Mouse (Mus musculus) granulocyte monocyte progenitor cell, adult 5-6 weeks (primary cell): Measurements from ENCODE around the gene Aldh18a1. TPM values are rescaled to one million over a fixed set of nuclear protein-coding genes. Genes with fewer than 3 reads are reported as not detected.

Experiments used
- ATAC-seq: replicated peaks from 2 replicates; pipeline ENCODE4 v1.8.0; 2016; ENCODE audit warnings: mild to moderate bottlenecking, moderate TSS enrichment, inconsistent platforms; ENCODE audit not compliant: poor library complexity, severe bottlenecking
- total RNA-seq, 2 experiments: library from RNA; stranded (forward) in 1 of 2; stranded (reverse) in 1 of 2; fragments of 200-712, 200-1000 nt in 1 of 2; fragments of >200 nt in 1 of 2; fragmentation: Nextera tagmentation in 1 of 2; gene quantifications; 2 replicates each; pipeline ENCODE4 v1.2.3; 2014 to 2017

Gene Aldh18a1
- total RNA-seq, 2 experiments from 2014 or later = 34.4 to 34.7 TPM

GRCm38 (mm10) chr19:40587491-40588292 is 571 bp downstream of the Aldh18a1 start:
- ATAC-seq = no peak

- no peak for ATAC-seq
Observed at GRCm38 (mm10) chr19:40586908-40587307, 1.4 kb downstream of the Aldh18a1 start.

GRCm38 (mm10) chr19:40581662-40582061 is 6.6 kb downstream of the Aldh18a1 start:
- no peak for ATAC-seq

- no peak for ATAC-seq
Observed at GRCm38 (mm10) chr19:40580902-40581301, 7.4 kb downstream of the Aldh18a1 start.

GRCm38 (mm10) chr19:40575438-40575837 is 12.8 kb downstream of the Aldh18a1 start:
- no peak for ATAC-seq

- no peak for ATAC-seq
Observed at GRCm38 (mm10) chr19:40570726-40571125, 17.5 kb downstream of the Aldh18a1 start.

- no peak for ATAC-seq
Observed at GRCm38 (mm10) chr19:40567616-40568015, 20.6 kb downstream of the Aldh18a1 start.

- no peak for ATAC-seq
Observed at GRCm38 (mm10) chr19:40563880-40564645, 24.2 kb downstream of the Aldh18a1 start.

GRCm38 (mm10) chr19:40561521-40561920 is 26.7 kb downstream of the Aldh18a1 start:
- ATAC-seq = peak; percentile 78

GRCm38 (mm10) chr19:40556029-40556428 is 32.2 kb downstream of the Aldh18a1 start:
- ATAC-seq = no peak

GRCm38 (mm10) chr19:40555136-40555535 is 33.1 kb downstream of the Aldh18a1 start:
- no peak for ATAC-seq

GRCm38 (mm10) chr19:40554343-40554742 is 33.9 kb downstream of the Aldh18a1 start:
- no peak for ATAC-seq

- no peak for ATAC-seq
Observed at GRCm38 (mm10) chr19:40553849-40554248, 34.4 kb downstream of the Aldh18a1 start.

GRCm38 (mm10) chr19:40553014-40553789 is 35.1 kb downstream of the Aldh18a1 start:
- ATAC-seq = no peak

GRCm38 (mm10) chr19:40549516-40550135 is 38.6 kb downstream of the Aldh18a1 start:
- ATAC-seq = no peak

- ATAC-seq = no peak
Observed at GRCm38 (mm10) chr19:40548796-40549515, 39.3 kb downstream of the Aldh18a1 start.

GRCm38 (mm10) chr19:40548386-40548785 is 39.9 kb downstream of the Aldh18a1 start:
- ATAC-seq = no peak

- ATAC-seq = peak; percentile 52
Observed at GRCm38 (mm10) chr19:40544856-40545255, 43.4 kb downstream of the Aldh18a1 start.

- ATAC-seq = no peak
Observed at GRCm38 (mm10) chr19:40542776-40543175, 45.5 kb downstream of the Aldh18a1 start.

- no peak for ATAC-seq
Observed at GRCm38 (mm10) chr19:40536526-40536925, 51.7 kb downstream of the Aldh18a1 start.
